Mouse (Mus musculus) embryonic facial prominence, embryonic 14.5 days (tissue): ENCODE data around the gene Ikzf1. TPM values are rescaled to one million over a fixed set of nuclear protein-coding genes. Genes with fewer than 3 reads are reported as not detected.
A peak's percentile ranks its signal among the peaks of the same experiment; 100 is the strongest.

Source experiments
- ATAC-seq: fragments of 200-750 bp; cut with Nextera tagmentation; 2 replicates; pipeline ENCODE4 v1.8.0; 2017; ENCODE audit warnings: low read depth, moderate number of reproducible peaks, moderate TSS enrichment
- DNase-seq: peaks from one replicate; pipeline ENCODE4 v3.0.0-alpha.2; 2015; ENCODE audit warnings: low spot score
- H3K27ac ChIP-seq: fragments of 300-500 bp; sonication (generic); replicated peaks from 2 replicates; pipeline ENCODE4 v1.5.1; 2014; ENCODE audit warnings: low read depth, mild to moderate bottlenecking, low read length, moderate library complexity
- H3K27me3 ChIP-seq: fragments of 300-500 bp; sonication (generic); replicated peaks from 2 replicates; pipeline ENCODE4 v1.6.1; 2014; ENCODE audit warnings: low read length; ENCODE audit not compliant: control insufficient read depth, insufficient read depth
- H3K36me3 ChIP-seq: fragments of 300-500 bp; sonication (generic); 2 replicates; pipeline ENCODE4 v1.6.1; 2014; ENCODE audit warnings: low read length, mixed read lengths; ENCODE audit not compliant: control insufficient read depth, insufficient read depth
- H3K4me1 ChIP-seq: fragments of 300-500 bp; sonication (generic); 2 replicates; pipeline ENCODE4 v1.6.1; 2014; ENCODE audit warnings: antibody characterized with exemption, low read length; ENCODE audit not compliant: control insufficient read depth, insufficient read depth
- H3K4me2 ChIP-seq: fragments of 300-500 bp; sonication (generic); 2 replicates; pipeline ENCODE4 v1.6.1; 2014; ENCODE audit warnings: low read depth, mild to moderate bottlenecking, low read length, moderate library complexity, mixed read lengths
- H3K4me3 ChIP-seq: fragments of 300-500 bp; sonication (generic); 2 replicates; pipeline ENCODE4 v1.5.1; 2014; ENCODE audit warnings: low read depth, mild to moderate bottlenecking, low read length
- H3K9ac ChIP-seq: fragments of 300-500 bp; sonication (generic); 2 replicates; pipeline ENCODE4 v1.6.1; 2014; ENCODE audit warnings: low read depth, mild to moderate bottlenecking, low read length, moderate library complexity, mixed read lengths
- H3K9me3 ChIP-seq: fragments of 300-500 bp; sonication (generic); 2 replicates; pipeline ENCODE4 v1.6.1; 2016; ENCODE audit warnings: low read length; ENCODE audit not compliant: control insufficient read depth
- WGBS: fragments of 180-500 bp; shearing (Covaris S2); extraction: QIAGEN DNeasy Blood & Tissue Kit; methylation state at CpG from one replicate; pipeline ENCODE4 v1.1.7; 2014; 5-methylcytosine and 5-hydroxymethylcytosine counted together
- polyA plus RNA-seq: library from polyadenylated mRNA; unstranded; fragments of >200 nt; fragmentation: Nextera tagmentation; extraction: Ambion mirVana; gene quantifications from 2 replicates; pipeline ENCODE4 v1.2.1, GENCODE M21; 2014

Gene Ikzf1
- polyA plus RNA-seq, 1 experiment from 2014 or later: 4.7 TPM

DNA sequence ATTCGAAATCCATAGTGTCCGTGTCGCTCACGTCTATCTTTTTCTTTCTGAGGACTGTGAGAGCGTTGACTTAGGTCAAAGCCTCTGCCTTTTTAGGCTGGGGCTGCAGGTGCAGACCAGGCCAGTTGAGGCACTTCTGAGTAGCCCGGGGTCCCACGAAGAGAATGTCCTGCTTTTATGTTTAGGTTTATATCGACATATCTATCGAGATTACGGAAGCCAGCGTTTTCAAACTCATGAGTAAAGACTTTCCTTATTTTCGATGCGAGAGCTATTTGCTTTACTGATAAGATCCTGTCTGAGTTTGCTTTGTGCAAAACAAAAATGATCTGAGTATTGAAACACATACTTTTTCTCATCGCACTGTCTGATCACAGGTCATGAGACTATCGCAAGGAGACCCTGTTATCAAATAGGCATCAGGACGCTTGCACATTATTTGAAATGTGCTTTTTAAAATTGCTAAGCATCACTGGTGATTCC, 1.8 kb downstream of the Ikzf1 start:
- Histone ChIP-seq H3K9ac (peak overlapping the region; percentile 52), H3K9me3 (no peaks in the 10 kb centered on the region), H3K4me3 (peak overlapping the region; percentile 67), H3K27me3 (peaks cover 61% of the 10 kb centered on the region), H3K27ac (no peak overlapping the region), H3K36me3 (no peaks in the 10 kb centered on the region), H3K4me2 (peak overlapping the region; percentile 98), H3K4me1 (no peaks in the 10 kb centered on the region)
- ATAC-seq: no peak
- DNase-seq: no peak
- WGBS: 13% methylated on average over 16 of the region's 16 CpGs

DNA sequence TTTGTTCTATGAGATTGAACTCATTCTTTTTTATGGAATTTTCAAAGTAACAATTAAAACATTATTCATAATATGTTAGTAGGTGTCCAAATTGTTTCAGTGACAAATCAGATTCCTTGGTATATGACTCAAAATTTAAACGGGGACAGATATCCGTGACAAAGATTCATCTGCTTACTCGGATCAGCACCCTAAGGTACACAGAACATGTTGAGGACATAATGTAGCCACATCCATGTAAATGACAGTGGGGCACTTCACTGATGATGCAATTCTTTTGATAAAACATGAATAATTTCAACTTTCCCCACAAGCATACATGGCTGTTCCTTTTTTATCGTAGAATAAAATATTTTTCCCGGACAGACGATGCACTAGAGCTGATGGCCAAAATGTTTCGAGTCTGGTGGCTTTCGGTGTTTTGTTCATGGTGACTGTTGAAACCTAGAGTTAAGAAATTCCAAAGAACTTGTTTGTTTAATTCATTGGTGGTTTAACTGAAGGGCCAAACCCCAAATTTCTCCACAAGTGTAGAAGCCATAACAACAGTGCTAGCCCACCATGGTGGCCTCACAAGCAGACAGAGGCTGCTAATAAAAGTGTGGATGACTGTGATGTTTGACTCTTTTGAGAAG, 2.9 kb downstream of the Ikzf1 start:
- ATAC-seq: no peak
- H3K9me3 ChIP-seq: no peaks in the 10 kb centered on the region
- no peak overlapping the region for H3K4me3 ChIP-seq
- H3K27me3 ChIP-seq: peaks cover 57% of the 10 kb centered on the region
- H3K4me2 ChIP-seq: no peak overlapping the region
- H3K36me3 ChIP-seq: no peaks in the 10 kb centered on the region
- DNase-seq: no peak
- no peak overlapping the region for H3K27ac ChIP-seq
- no peak overlapping the region for H3K9ac ChIP-seq
- no peaks in the 10 kb centered on the region for H3K4me1 ChIP-seq
- 91% methylated on average over 8 of the region's 8 CpGs for WGBS

DNA sequence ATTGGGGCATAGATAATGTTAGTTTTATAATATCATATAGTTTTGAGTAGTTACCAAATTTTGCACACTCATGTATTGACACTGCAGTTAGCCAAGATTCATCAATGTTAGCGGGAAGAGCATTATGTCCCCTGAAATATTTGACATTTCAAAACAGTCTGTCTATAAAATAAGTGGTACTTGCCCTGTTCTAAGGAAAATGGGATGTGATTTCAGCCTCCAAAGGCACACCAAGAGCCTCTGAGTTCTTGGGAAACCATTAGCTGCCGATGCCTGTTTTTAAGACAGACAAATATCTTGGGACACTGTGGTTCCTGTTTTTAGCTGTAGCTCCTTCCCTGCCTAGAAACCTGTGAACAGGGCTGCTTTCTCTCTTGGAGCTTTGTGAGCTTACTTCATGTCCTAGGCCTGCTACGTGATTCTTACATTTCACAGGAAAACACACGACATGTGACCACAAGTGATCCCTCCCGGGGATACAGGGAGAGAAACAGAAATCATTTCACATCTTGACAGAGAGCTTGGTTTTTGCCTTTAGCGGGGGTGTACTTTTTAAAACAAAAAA, 4.0 kb downstream of the Ikzf1 start:
- WGBS: 56% methylated on average over 6 of the region's 6 CpGs
- no peaks in the 10 kb centered on the region for H3K9me3 ChIP-seq

DNA sequence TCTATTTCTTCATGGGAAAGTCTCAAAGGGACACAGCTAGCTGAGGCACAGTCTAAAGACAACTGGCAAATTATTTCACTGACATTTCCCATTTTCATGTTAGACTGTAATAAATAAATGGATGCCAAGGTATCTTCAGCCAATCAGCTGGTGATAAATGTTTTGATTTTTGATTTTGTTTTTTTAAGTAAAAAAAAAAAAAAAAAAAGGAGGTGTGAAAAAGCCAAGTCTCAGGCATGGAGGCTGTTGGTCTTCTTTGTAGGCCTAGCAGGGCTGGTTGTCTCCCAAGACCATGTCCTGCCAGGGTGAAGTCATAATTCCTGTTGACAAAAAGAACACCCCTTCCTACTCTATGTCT, 4.9 kb downstream of the Ikzf1 start:
- H3K4me1 ChIP-seq: no peaks in the 10 kb centered on the region
- H3K27me3 ChIP-seq: peaks cover 38% of the 10 kb centered on the region
- no peak overlapping the region for H3K27ac ChIP-seq
- H3K36me3 ChIP-seq: no peaks in the 10 kb centered on the region
- H3K4me3 ChIP-seq: no peak overlapping the region
- no peaks in the 10 kb centered on the region for H3K9me3 ChIP-seq
- no peak for ATAC-seq
- no peak overlapping the region for H3K9ac ChIP-seq
- DNase-seq: no peak
- H3K4me2 ChIP-seq: no peak overlapping the region

More for the DNA sequence above, 4.0 kb downstream of the Ikzf1 start:
- ATAC-seq: no peak
- no peak overlapping the region for H3K4me2 ChIP-seq
- H3K27ac ChIP-seq: no peak overlapping the region
- H3K9ac ChIP-seq: no peak overlapping the region
- peaks cover 46% of the 10 kb centered on the region for H3K27me3 ChIP-seq
- DNase-seq: no peak
- no peaks in the 10 kb centered on the region for H3K36me3 ChIP-seq
- no peaks in the 10 kb centered on the region for H3K4me1 ChIP-seq
- H3K4me3 ChIP-seq: no peak overlapping the region

DNA sequence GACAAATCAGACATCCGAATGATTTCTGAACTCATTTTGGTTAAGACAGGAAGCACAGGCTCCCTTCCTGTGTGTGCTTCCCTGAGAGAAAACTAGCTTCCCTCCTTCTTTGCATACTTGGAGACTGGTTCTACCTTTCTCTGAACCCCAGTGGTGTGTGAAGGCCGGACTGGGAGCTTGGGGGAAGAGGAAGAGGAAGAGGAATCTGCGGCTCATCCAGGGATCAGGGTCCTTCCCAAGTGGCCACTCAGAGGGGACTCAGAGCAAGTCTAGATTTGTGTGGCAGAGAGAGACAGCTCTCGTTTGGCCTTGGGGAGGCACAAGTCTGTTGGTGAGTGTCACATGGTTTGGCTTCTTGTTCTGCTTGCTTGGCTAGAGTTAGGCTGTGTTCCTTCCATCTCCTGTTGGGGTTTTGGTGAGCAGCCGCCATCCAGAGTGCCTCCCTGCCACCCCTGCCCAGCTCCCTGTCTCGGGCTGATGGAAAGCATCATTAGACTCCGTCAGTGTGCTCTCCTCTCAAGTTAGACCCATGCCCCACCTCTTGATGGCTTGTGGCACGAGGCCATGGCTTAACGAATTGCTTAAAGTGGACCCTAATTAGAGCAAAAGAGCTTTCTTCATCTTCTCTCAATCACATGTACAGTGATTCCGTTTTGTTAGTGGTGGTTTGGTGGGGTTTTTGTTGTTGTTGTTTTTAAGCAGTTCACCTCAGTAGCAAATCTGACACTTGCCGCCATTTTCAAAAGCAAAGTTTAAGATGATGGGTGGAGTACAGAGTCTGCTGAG, 5.4 kb downstream of the Ikzf1 start:
- no peaks in the 10 kb centered on the region for H3K9me3 ChIP-seq
- DNase-seq (no peak), ATAC-seq (no peak)
- no peak overlapping the region for H3K4me3 ChIP-seq
- H3K27me3 ChIP-seq: peaks cover 32% of the 10 kb centered on the region
- no peak overlapping the region for H3K9ac ChIP-seq
- no peaks in the 10 kb centered on the region for H3K4me1 ChIP-seq
- no peaks in the 10 kb centered on the region for H3K36me3 ChIP-seq
- H3K4me2 ChIP-seq: no peak overlapping the region
- 69% methylated on average over 11 of the region's 11 CpGs for WGBS
- H3K27ac ChIP-seq: no peak overlapping the region

DNA sequence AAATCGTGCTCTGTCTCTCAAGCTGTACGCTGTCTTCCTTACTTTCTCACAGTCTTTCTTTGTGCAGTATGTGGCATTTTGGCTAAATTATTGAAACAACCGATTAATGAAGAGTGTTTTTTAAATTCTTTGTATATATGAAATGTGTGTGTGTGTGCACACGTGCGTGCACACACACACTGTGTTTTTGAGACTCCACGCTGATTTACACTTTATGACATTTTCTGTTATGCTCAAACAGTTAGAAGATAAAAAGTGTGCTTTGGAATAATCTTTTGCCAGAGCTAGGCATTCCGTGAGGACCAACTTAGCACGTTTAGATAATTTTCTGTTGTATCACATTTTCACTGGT, 6.0 kb downstream of the Ikzf1 start:
- 92% methylated on average over 8 of the region's 8 CpGs for WGBS
- ATAC-seq (no peak), DNase-seq (no peak)
- Histone ChIP-seq H3K36me3 (no peaks in the 10 kb centered on the region), H3K4me3 (no peak overlapping the region), H3K9me3 (no peaks in the 10 kb centered on the region), H3K4me2 (no peak overlapping the region), H3K4me1 (no peaks in the 10 kb centered on the region), H3K9ac (no peak overlapping the region), H3K27me3 (peaks cover 27% of the 10 kb centered on the region), H3K27ac (no peak overlapping the region)

DNA sequence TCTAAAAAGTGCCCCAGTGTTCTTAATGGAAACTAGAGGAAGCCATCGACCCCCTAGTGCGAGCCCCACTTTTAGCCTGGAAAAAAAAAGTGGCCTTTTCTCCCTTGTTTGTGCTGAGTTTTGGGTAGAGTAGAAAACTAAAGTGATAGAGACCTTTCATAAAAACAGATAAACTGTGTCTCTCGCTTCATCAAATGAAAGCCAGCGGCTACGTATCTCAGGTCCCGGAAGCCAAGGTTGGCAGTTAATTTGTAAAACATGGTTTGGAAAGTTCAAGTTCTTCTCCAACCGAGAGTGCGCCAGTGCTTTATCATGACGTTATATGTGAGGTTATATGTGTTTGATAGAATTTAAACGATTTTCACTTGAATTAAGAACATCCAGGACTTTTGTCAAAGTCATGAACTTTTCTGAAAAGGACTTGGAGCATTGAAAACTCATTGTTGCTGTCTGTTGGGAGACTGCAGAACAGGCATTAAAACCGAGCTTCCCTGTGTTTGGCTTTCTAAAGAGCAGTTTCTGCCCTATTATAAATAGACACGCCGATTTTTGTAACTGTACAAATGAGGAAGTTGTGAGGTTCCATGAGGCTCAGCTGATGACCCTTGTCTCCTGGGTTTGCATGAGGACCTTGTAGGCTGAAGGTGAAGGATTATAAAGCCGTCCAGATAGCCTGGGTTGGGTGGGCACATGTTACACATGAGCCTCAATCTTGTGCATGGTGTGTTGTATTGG, 6.7 kb downstream of the Ikzf1 start:
- DNase-seq (no peak), ATAC-seq (no peak)
- Histone ChIP-seq H3K4me3 (no peak overlapping the region), H3K36me3 (no peaks in the 10 kb centered on the region), H3K27ac (no peak overlapping the region), H3K9me3 (no peaks in the 10 kb centered on the region), H3K4me1 (no peaks in the 10 kb centered on the region), H3K9ac (no peak overlapping the region), H3K27me3 (peaks cover 20% of the 10 kb centered on the region), H3K4me2 (no peak overlapping the region)
- WGBS: 87% methylated on average over 14 of the region's 14 CpGs

DNA sequence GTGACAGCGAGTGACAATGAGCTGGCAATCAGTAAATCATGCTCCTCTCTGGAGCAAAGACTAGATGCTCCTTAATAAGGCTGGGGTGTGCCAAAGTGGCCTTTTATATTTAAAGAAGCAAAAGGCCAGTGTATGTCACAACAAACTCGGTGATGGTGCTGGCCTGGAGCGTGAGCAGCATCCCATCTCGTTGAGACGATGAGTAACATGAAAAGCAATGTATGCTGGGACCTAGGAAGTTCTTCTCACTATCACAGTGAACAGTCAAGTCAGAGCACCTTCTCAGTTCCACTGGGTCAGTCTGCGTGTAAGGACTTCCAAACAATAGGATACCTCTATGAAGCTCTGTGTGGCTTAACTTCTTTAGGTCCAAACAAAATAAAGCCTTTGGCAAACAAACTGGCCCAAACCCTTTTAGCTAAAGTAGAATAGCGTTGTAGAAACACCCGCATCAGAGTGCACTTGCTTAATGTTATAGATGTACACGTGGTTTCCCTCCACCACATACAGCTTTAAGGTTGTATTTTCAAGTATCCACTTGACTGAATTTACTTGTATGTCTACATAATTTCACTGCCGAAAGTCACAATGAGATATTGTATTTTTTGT, 7.9 kb downstream of the Ikzf1 start:
- peaks cover 11% of the 10 kb centered on the region for H3K27me3 ChIP-seq
- H3K4me3 ChIP-seq: no peak overlapping the region
- H3K4me1 ChIP-seq: no peaks in the 10 kb centered on the region
- H3K36me3 ChIP-seq: no peaks in the 10 kb centered on the region
- no peak overlapping the region for H3K27ac ChIP-seq
- DNase-seq (no peak), ATAC-seq (no peak)
- no peak overlapping the region for H3K9ac ChIP-seq
- 87% methylated on average over 10 of the region's 10 CpGs for WGBS
- no peak overlapping the region for H3K4me2 ChIP-seq
- no peaks in the 10 kb centered on the region for H3K9me3 ChIP-seq
